ENCODE assay signal across 10 mouse cellular contexts in the genomic region with DNA sequence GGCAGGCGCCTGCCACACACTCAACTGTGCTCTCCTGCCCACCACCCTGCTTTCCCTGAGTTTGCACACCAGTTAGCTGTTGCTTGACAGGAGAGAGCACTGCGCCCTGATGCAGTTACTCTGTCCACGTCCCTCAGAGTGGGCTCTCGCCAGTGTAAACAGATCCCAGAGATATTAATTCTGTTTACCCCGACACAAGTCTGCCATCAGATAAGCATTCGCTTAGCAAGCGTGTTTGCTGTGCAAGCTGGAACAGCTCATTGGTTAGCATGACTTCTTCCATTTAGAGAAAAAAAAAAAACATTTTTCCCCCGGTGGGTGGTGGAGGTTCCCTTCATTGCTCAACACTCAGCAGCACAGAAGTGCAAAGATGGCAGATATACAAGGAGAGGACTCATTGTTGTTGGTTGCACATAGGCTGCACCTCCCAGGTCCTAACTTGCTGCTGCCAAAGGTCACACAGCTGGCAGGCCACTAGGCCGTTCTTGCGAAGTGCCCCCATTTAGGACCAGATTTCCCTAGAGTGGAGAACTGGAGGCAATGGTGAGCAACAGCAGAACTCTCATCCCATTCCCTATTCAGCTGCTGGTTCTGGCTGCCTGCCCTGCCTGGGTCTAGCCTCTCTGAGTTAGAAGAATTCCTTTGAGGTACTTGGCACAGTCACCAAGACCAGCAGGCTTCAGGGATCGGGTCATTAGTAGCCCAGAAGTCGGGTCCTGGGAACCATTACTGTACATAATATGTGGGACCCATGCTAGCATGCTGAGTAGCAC. TPM values are rescaled to one million over a fixed set of nuclear protein-coding genes. Genes with fewer than 3 reads are reported as not detected.
A peak's percentile ranks its signal among the peaks of the same experiment; 100 is the strongest.
DNase-seq lines count a peak whose midpoint lies in the region; ATAC-seq and TF ChIP-seq lines count a peak whose summit lies in the region.
"Had no signal": no experiment of that assay in that cellular context is flagged by ENCODE, and none has a peak within 500 bp of the region (broad histone marks: within the 10 kb centered on the region; RNA-seq: fewer than 3 reads in every experiment).

No protein-coding gene starts in this region.

- WGBS in forebrain, postnatal 0 days: 78% methylated on average over 12 of the region's 12 CpGs
- 87% methylated on average over 12 of the region's 12 CpGs for WGBS in forebrain, embryonic 15.5 days
- 73% methylated on average over 12 of the region's 12 CpGs for whole genome bisulfite sequencing in neural tube, embryonic 15.5 days
- 74% methylated on average over 12 of the region's 12 CpGs for whole genome bisulfite sequencing in heart, embryonic 11.5 days (ENCODE audit: insufficient replicate concordance)

- no peak for TF ChIP-seq CTCF in forebrain, postnatal 0 days (IDR thresholded peaks at IDR 0.05; ENCODE audit: low read depth)

- 0 out of 2 replicates have a peak, but pooled peaks have one; percentile 18 for ATAC-seq in forebrain, postnatal 0 days
- ATAC-seq in forebrain, embryonic 15.5 days (replicated peaks): no peak
- 0 out of 2 replicates have a peak, but pooled peaks have one; percentile 18 for ATAC-seq in neural tube, embryonic 15.5 days (ENCODE audit: low FRiP score)
- ATAC-seq in heart, embryonic 11.5 days (replicated peaks; ENCODE audit: insufficient number of reproducible peaks, low FRiP score, low TSS enrichment): no peak

- no peak overlapping the region for H3K9ac ChIP-seq in forebrain, postnatal 0 days
- H3K9ac ChIP-seq in forebrain, embryonic 15.5 days (replicated peaks): no peak overlapping the region
- no peak overlapping the region for H3K9ac ChIP-seq in neural tube, embryonic 15.5 days (replicated peaks)
- no peak overlapping the region for H3K9ac ChIP-seq in heart, embryonic 11.5 days (ENCODE audit: low read depth, low read length)

- no peak overlapping the region for H3K4me3 ChIP-seq in forebrain, postnatal 0 days (ENCODE audit: low read depth, low read length)
- no peak overlapping the region for H3K4me3 ChIP-seq in forebrain, embryonic 15.5 days
- no peak overlapping the region for H3K4me3 ChIP-seq in neural tube, embryonic 15.5 days (replicated peaks)
- H3K4me3 ChIP-seq in heart, embryonic 11.5 days (ENCODE audit: low read depth, low read length): no peak overlapping the region

- no peak for DNase-seq in forebrain, postnatal 0 days
- DNase-seq in layer of hippocampus, postnatal 36 days: peak; percentile 36 to 52
- no peak for DNase-seq in layer of hippocampus, adult 11-12 months (ENCODE audit: low spot score)
- DNase-seq in urinary bladder, adult 18-20 months (ENCODE audit: low spot score in 2 of 2): peak; percentile 24 to 34
- DNase-seq in urinary bladder, postnatal 10 days (ENCODE audit: low spot score): no peak
- DNase-seq: heart, postnatal 4 days had no signal

- no peak overlapping the region for H3K27ac ChIP-seq in forebrain, postnatal 0 days (ENCODE audit: low read depth, low read length)
- no peak overlapping the region for H3K27ac ChIP-seq in forebrain, embryonic 15.5 days (replicated peaks)
- H3K27ac ChIP-seq in neural tube, embryonic 15.5 days (replicated peaks): 0 out of 2 replicates have a peak overlapping the region, but pooled peaks have one; percentile 34
- H3K27ac ChIP-seq in heart, embryonic 11.5 days (ENCODE audit: low read depth, low read length): no peak overlapping the region
- H3K27ac ChIP-seq: macrophage had no signal

- no peak overlapping the region for H3K4me2 ChIP-seq in forebrain, postnatal 0 days (ENCODE audit: low read depth)
- no peak overlapping the region for H3K4me2 ChIP-seq in forebrain, embryonic 15.5 days (replicated peaks)
- no peak overlapping the region for H3K4me2 ChIP-seq in neural tube, embryonic 15.5 days
- H3K4me2 ChIP-seq in heart, embryonic 11.5 days: no peak overlapping the region

- H3K9me3 ChIP-seq in forebrain, postnatal 0 days (ENCODE audit: low read length): no peaks in the 10 kb centered on the region
- H3K9me3 ChIP-seq in forebrain, embryonic 15.5 days: no peaks in the 10 kb centered on the region
- H3K9me3 ChIP-seq in neural tube, embryonic 15.5 days (replicated peaks): no peaks in the 10 kb centered on the region
- no peaks in the 10 kb centered on the region for H3K9me3 ChIP-seq in heart, embryonic 11.5 days (replicated peaks; ENCODE audit: control insufficient read depth, low read length)

- no peaks in the 10 kb centered on the region for H3K27me3 ChIP-seq in forebrain, postnatal 0 days (ENCODE audit: insufficient read depth, low read length)
- H3K27me3 ChIP-seq in forebrain, embryonic 15.5 days: no peaks in the 10 kb centered on the region
- no peaks in the 10 kb centered on the region for H3K27me3 ChIP-seq in neural tube, embryonic 15.5 days (replicated peaks)
- H3K27me3 ChIP-seq in heart, embryonic 11.5 days (ENCODE audit: control insufficient read depth, insufficient read depth, low read length): no peaks in the 10 kb centered on the region; the same call in 1 of the 2 replicates

- no peaks in the 10 kb centered on the region for H3K4me1 ChIP-seq in forebrain, postnatal 0 days (ENCODE audit: insufficient read depth)
- 0 out of 2 replicates have a peak, but pooled peaks cover 5% of the 10 kb centered on the region for H3K4me1 ChIP-seq in forebrain, embryonic 15.5 days
- peaks cover 18% of the 10 kb centered on the region for H3K4me1 ChIP-seq in neural tube, embryonic 15.5 days
- 0 out of 2 replicates have a peak, but pooled peaks cover 2% of the 10 kb centered on the region for H3K4me1 ChIP-seq in heart, embryonic 11.5 days (ENCODE audit: control insufficient read depth, insufficient read depth, low read length)

- no peaks in the 10 kb centered on the region for H3K36me3 ChIP-seq in forebrain, postnatal 0 days (ENCODE audit: insufficient read depth)
- no peaks in the 10 kb centered on the region for H3K36me3 ChIP-seq in forebrain, embryonic 15.5 days
- no peaks in the 10 kb centered on the region for H3K36me3 ChIP-seq in neural tube, embryonic 15.5 days
- H3K36me3 ChIP-seq in heart, embryonic 11.5 days (ENCODE audit: control insufficient read depth, insufficient read depth, low read length): no peaks in the 10 kb centered on the region

RNA-seq across cellular contexts. Expression of a gene that starts 58.9 kb away (rescaled TPM):
- 31.5 and 35.5 TPM in 2 replicates for total RNA-seq in forebrain, postnatal 0 days (2014; rRNA removed)
- 18.9 and 22.8 TPM in 2 replicates for polyA plus RNA-seq in forebrain, postnatal 0 days (2015; fragmentation: Nextera tagmentation; extraction: Ambion mirVana)
- 16.7 and 17.1 TPM in 2 replicates for polyA plus RNA-seq in forebrain, embryonic 15.5 days (2015; fragmentation: Nextera tagmentation; extraction: Ambion mirVana)
- total RNA-seq in layer of hippocampus, postnatal 36 days (2021): 100 to 1,000 TPM; 156 to 161 TPM
- polyA plus RNA-seq in neural tube, embryonic 15.5 days (2015; fragmentation: Nextera tagmentation; extraction: Ambion mirVana): 15.6 and 16.7 TPM in 2 replicates
- 11.9 and 13.5 TPM in 2 replicates for polyA plus RNA-seq in heart, embryonic 11.5 days (2014; fragmentation: Nextera tagmentation; extraction: Ambion mirVana)

Comparison
In these comparisons a context has a peak if more than half of its experiments do, and no peak if none do; other contexts are left out.
1. ATAC-seq: peak in forebrain, postnatal 0 days (single experiment) and neural tube, embryonic 15.5 days (single experiment); none in forebrain, embryonic 15.5 days (single experiment) and heart, embryonic 11.5 days (single experiment).
2. DNase-seq: peak in layer of hippocampus, postnatal 36 days (2 of 2) and urinary bladder, adult 18-20 months (2 of 2); none in forebrain, postnatal 0 days (single experiment), layer of hippocampus, adult 11-12 months (single experiment) and urinary bladder, postnatal 10 days (single experiment).